Mouse (Mus musculus): ENCODE measurements around the gene Notum. TPM values are rescaled to one million over a fixed set of nuclear protein-coding genes. Genes with fewer than 3 reads are reported as not detected.

The Notum gene
- polyA plus RNA-seq, 1 experiment from 2014 or later, result 2.5 TPM

GRCm38 (mm10) chr11:120665406-120665805 lies 4.4 kb upstream of the Notum start:
- Histone ChIP-seq H3K4me2 (ENCODE audit: low read depth, low read length) (no peak overlapping the region), H3K9me3 (replicated peaks; ENCODE audit: control insufficient read depth, low read length) (no peaks in the 10 kb centered on the region), H3K27me3 (ENCODE audit: control insufficient read depth, insufficient read depth, low read length) (peaks cover 25% of the 10 kb centered on the region), H3K9ac (ENCODE audit: low read length) (no peak overlapping the region), H3K36me3 (ENCODE audit: control insufficient read depth, insufficient read depth, low read length) (no peaks in the 10 kb centered on the region), H3K27ac (ENCODE audit: low read length) (no peak overlapping the region), H3K4me1 (ENCODE audit: control insufficient read depth, insufficient read depth, low read length) (peaks cover 7% of the 10 kb centered on the region; the same call in 1 of the 2 replicates), H3K4me3 (replicated peaks; ENCODE audit: low read length) (no peak overlapping the region)
- peak; percentile 56; the same call in 1 of the 2 replicates for ATAC-seq (ENCODE audit: insufficient read depth, low FRiP score)
- WGBS, result 65% methylated on average over 3 of the region's 3 CpGs

GRCm38 (mm10) chr11:120663714-120664113 lies 2.7 kb upstream of the Notum start:
- Histone ChIP-seq H3K27me3 (ENCODE audit: control insufficient read depth, insufficient read depth, low read length) (peaks cover 42% of the 10 kb centered on the region), H3K4me2 (ENCODE audit: low read depth, low read length) (no peak overlapping the region), H3K9me3 (replicated peaks; ENCODE audit: control insufficient read depth, low read length) (no peaks in the 10 kb centered on the region), H3K4me1 (ENCODE audit: control insufficient read depth, insufficient read depth, low read length) (peaks cover 14% of the 10 kb centered on the region), H3K27ac (ENCODE audit: low read length) (no peak overlapping the region), H3K4me3 (replicated peaks; ENCODE audit: low read length) (no peak overlapping the region), H3K36me3 (ENCODE audit: control insufficient read depth, insufficient read depth, low read length) (no peaks in the 10 kb centered on the region), H3K9ac (ENCODE audit: low read length) (no peak overlapping the region)
- no peak for ATAC-seq (ENCODE audit: insufficient read depth, low FRiP score)
- WGBS, result 82% methylated on average over 5 of the region's 5 CpGs

GRCm38 (mm10) chr11:120662759-120663158 lies 1.8 kb upstream of the Notum start:
- 73% methylated on average over 6 of the region's 6 CpGs for WGBS
- Histone ChIP-seq H3K36me3 (ENCODE audit: control insufficient read depth, insufficient read depth, low read length) (no peaks in the 10 kb centered on the region), H3K27me3 (ENCODE audit: control insufficient read depth, insufficient read depth, low read length) (peaks cover 51% of the 10 kb centered on the region), H3K4me1 (ENCODE audit: control insufficient read depth, insufficient read depth, low read length) (peaks cover 14% of the 10 kb centered on the region), H3K4me3 (replicated peaks; ENCODE audit: low read length) (no peak overlapping the region), H3K27ac (ENCODE audit: low read length) (no peak overlapping the region), H3K9ac (ENCODE audit: low read length) (no peak overlapping the region), H3K9me3 (replicated peaks; ENCODE audit: control insufficient read depth, low read length) (no peaks in the 10 kb centered on the region), H3K4me2 (ENCODE audit: low read depth, low read length) (no peak overlapping the region)
- ATAC-seq (ENCODE audit: insufficient read depth, low FRiP score), result no peak

- no peaks in the 10 kb centered on the region for H3K36me3 ChIP-seq (ENCODE audit: control insufficient read depth, insufficient read depth, low read length)
- ATAC-seq (ENCODE audit: insufficient read depth, low FRiP score), result peak; percentile 48; the same call in 1 of the 2 replicates
- H3K27me3 ChIP-seq (ENCODE audit: control insufficient read depth, insufficient read depth, low read length), result peaks cover 59% of the 10 kb centered on the region
- under 1% methylated on average over 86 of the region's 95 CpGs for WGBS
- H3K4me3 ChIP-seq (replicated peaks; ENCODE audit: low read length), result peak overlapping the region; percentile 50
- no peaks in the 10 kb centered on the region for H3K9me3 ChIP-seq (replicated peaks; ENCODE audit: control insufficient read depth, low read length)
- peaks cover 14% of the 10 kb centered on the region for H3K4me1 ChIP-seq (ENCODE audit: control insufficient read depth, insufficient read depth, low read length)
- H3K27ac ChIP-seq (ENCODE audit: low read length), result no peak overlapping the region
- peak overlapping the region; percentile 68 for H3K9ac ChIP-seq (ENCODE audit: low read length)
- H3K4me2 ChIP-seq (ENCODE audit: low read depth, low read length), result peak overlapping the region; percentile 79
Observed at GRCm38 (mm10) chr11:120660301-120661075, 487 bp downstream of the Notum start.

GRCm38 (mm10) chr11:120659509-120660300 lies 1.3 kb downstream of the Notum start:
- H3K9me3 ChIP-seq (replicated peaks; ENCODE audit: control insufficient read depth, low read length), result no peaks in the 10 kb centered on the region
- H3K4me1 ChIP-seq (ENCODE audit: control insufficient read depth, insufficient read depth, low read length), result peaks cover 14% of the 10 kb centered on the region
- peak overlapping the region; percentile 50 for H3K4me3 ChIP-seq (replicated peaks; ENCODE audit: low read length)
- peak overlapping the region; percentile 79 for H3K4me2 ChIP-seq (ENCODE audit: low read depth, low read length)
- H3K9ac ChIP-seq (ENCODE audit: low read length), result peak overlapping the region; percentile 68
- ATAC-seq (ENCODE audit: insufficient read depth, low FRiP score), result no peak
- peaks cover 59% of the 10 kb centered on the region for H3K27me3 ChIP-seq (ENCODE audit: control insufficient read depth, insufficient read depth, low read length)
- H3K27ac ChIP-seq (ENCODE audit: low read length), result no peak overlapping the region
- WGBS, result 1% methylated on average over 50 of the region's 50 CpGs
- no peaks in the 10 kb centered on the region for H3K36me3 ChIP-seq (ENCODE audit: control insufficient read depth, insufficient read depth, low read length)

- no peaks in the 10 kb centered on the region for H3K36me3 ChIP-seq (ENCODE audit: control insufficient read depth, insufficient read depth, low read length)
- peaks cover 14% of the 10 kb centered on the region for H3K4me1 ChIP-seq (ENCODE audit: control insufficient read depth, insufficient read depth, low read length)
- no peak overlapping the region for H3K4me3 ChIP-seq (replicated peaks; ENCODE audit: low read length)
- no peaks in the 10 kb centered on the region for H3K9me3 ChIP-seq (replicated peaks; ENCODE audit: control insufficient read depth, low read length)
- 0 out of 2 replicates have a peak overlapping the region, but pooled peaks have one; percentile 7 for H3K4me2 ChIP-seq (ENCODE audit: low read depth, low read length)
- no peak overlapping the region for H3K27ac ChIP-seq (ENCODE audit: low read length)
- peak; percentile 24; the same call in 1 of the 2 replicates for ATAC-seq (ENCODE audit: insufficient read depth, low FRiP score)
- no peak overlapping the region for H3K9ac ChIP-seq (ENCODE audit: low read length)
- WGBS, result 1% methylated on average over 24 of the region's 24 CpGs
- peaks cover 59% of the 10 kb centered on the region for H3K27me3 ChIP-seq (ENCODE audit: control insufficient read depth, insufficient read depth, low read length)
Observed at GRCm38 (mm10) chr11:120658876-120659410, 2.0 kb downstream of the Notum start.

GRCm38 (mm10) chr11:120657301-120657700 lies 3.7 kb downstream of the Notum start:
- Histone ChIP-seq H3K9me3 (replicated peaks; ENCODE audit: control insufficient read depth, low read length) (no peaks in the 10 kb centered on the region), H3K27me3 (ENCODE audit: control insufficient read depth, insufficient read depth, low read length) (peaks cover 53% of the 10 kb centered on the region), H3K4me2 (ENCODE audit: low read depth, low read length) (no peak overlapping the region), H3K36me3 (ENCODE audit: control insufficient read depth, insufficient read depth, low read length) (no peaks in the 10 kb centered on the region), H3K4me3 (replicated peaks; ENCODE audit: low read length) (no peak overlapping the region), H3K9ac (ENCODE audit: low read length) (no peak overlapping the region), H3K27ac (ENCODE audit: low read length) (no peak overlapping the region), H3K4me1 (ENCODE audit: control insufficient read depth, insufficient read depth, low read length) (peaks cover 14% of the 10 kb centered on the region)
- no peak for ATAC-seq (ENCODE audit: insufficient read depth, low FRiP score)
- WGBS, result 89% methylated on average over 4 of the region's 4 CpGs

GRCm38 (mm10) chr11:120654741-120655140 lies 6.2 kb downstream of the Notum start:
- WGBS, result 80% methylated on average over 3 of the region's 3 CpGs
- no peak for ATAC-seq (ENCODE audit: insufficient read depth, low FRiP score)
- no peaks in the 10 kb centered on the region for H3K36me3 ChIP-seq (ENCODE audit: control insufficient read depth, insufficient read depth, low read length)
- H3K27me3 ChIP-seq (ENCODE audit: control insufficient read depth, insufficient read depth, low read length), result peaks cover 27% of the 10 kb centered on the region
- no peak overlapping the region for H3K9ac ChIP-seq (ENCODE audit: low read length)
- H3K4me2 ChIP-seq (ENCODE audit: low read depth, low read length), result no peak overlapping the region
- no peaks in the 10 kb centered on the region for H3K9me3 ChIP-seq (replicated peaks; ENCODE audit: control insufficient read depth, low read length)
- H3K4me1 ChIP-seq (ENCODE audit: control insufficient read depth, insufficient read depth, low read length), result peaks cover 1% of the 10 kb centered on the region; the same call in 1 of the 2 replicates
- H3K27ac ChIP-seq (ENCODE audit: low read length), result no peak overlapping the region
- no peak overlapping the region for H3K4me3 ChIP-seq (replicated peaks; ENCODE audit: low read length)

- H3K9ac ChIP-seq (ENCODE audit: low read length), result no peak overlapping the region
- H3K9me3 ChIP-seq (replicated peaks; ENCODE audit: control insufficient read depth, low read length), result no peaks in the 10 kb centered on the region
- H3K4me3 ChIP-seq (replicated peaks; ENCODE audit: low read length), result no peak overlapping the region
- no peaks in the 10 kb centered on the region for H3K4me1 ChIP-seq (ENCODE audit: control insufficient read depth, insufficient read depth, low read length)
- no peak overlapping the region for H3K4me2 ChIP-seq (ENCODE audit: low read depth, low read length)
- no peak for ATAC-seq (ENCODE audit: insufficient read depth, low FRiP score)
- H3K27me3 ChIP-seq (ENCODE audit: control insufficient read depth, insufficient read depth, low read length), result no peaks in the 10 kb centered on the region; the same call in 1 of the 2 replicates
- no peak overlapping the region for H3K27ac ChIP-seq (ENCODE audit: low read length)
- 72% methylated on average over 3 of the region's 3 CpGs for whole genome bisulfite sequencing
- H3K36me3 ChIP-seq (ENCODE audit: control insufficient read depth, insufficient read depth, low read length), result no peaks in the 10 kb centered on the region
Observed at GRCm38 (mm10) chr11:120651872-120652271, 9.1 kb downstream of the Notum start.

Data from stomach, embryonic 16.5 days (tissue).